Mouse (Mus musculus) forebrain, embryonic 10.5 days (tissue): ENCODE measurements around the gene Fto. TPM values are rescaled to one million over a fixed set of nuclear protein-coding genes. Genes with fewer than 3 reads are reported as not detected.

Experiments
- DNase-seq: peaks from one replicate; pipeline ENCODE4 v3.0.0-alpha.2; 2017; ENCODE audit warnings: low spot score; ENCODE audit errors: extremely low spot score
- H3K27ac ChIP-seq: fragments of 300-500 bp; sonication (generic); 2 replicates; pipeline ENCODE4 v1.5.1; 2016; ENCODE audit warnings: mild to moderate bottlenecking
- H3K27me3 ChIP-seq: fragments of 300-500 bp; sonication (generic); 2 replicates; pipeline ENCODE4 v1.6.1; 2016; ENCODE audit warnings: mild to moderate bottlenecking; ENCODE audit not compliant: poor library complexity, severe bottlenecking
- H3K36me3 ChIP-seq: fragments of 300-500 bp; sonication (generic); replicated peaks from 2 replicates; pipeline ENCODE4 v1.6.1; 2016; ENCODE audit warnings: mild to moderate bottlenecking, moderate library complexity
- H3K4me1 ChIP-seq: fragments of 300-500 bp; sonication (generic); 2 replicates; pipeline ENCODE4 v1.6.1; 2016
- H3K4me3 ChIP-seq: fragments of 300-500 bp; sonication (generic); 2 replicates; pipeline ENCODE4 v1.5.1; 2016; ENCODE audit warnings: mild to moderate bottlenecking, moderate library complexity
- H3K9me3 ChIP-seq: fragments of 300-500 bp; sonication (generic); 2 replicates; pipeline ENCODE4 v1.6.1; 2016; ENCODE audit warnings: mild to moderate bottlenecking, moderate library complexity
- WGBS: fragments of 180-500 bp; shearing (Covaris S2); methylation state at CpG from one replicate; pipeline ENCODE4 v1.1.7; 2016; 5-methylcytosine and 5-hydroxymethylcytosine counted together
- polyA plus RNA-seq: library from polyadenylated mRNA; unstranded; fragments of >200 nt; fragmentation: Nextera tagmentation; extraction: Ambion mirVana; gene quantifications from 2 replicates; pipeline ENCODE4 v1.2.1, GENCODE M21; 2016

Gene Fto
- polyA plus RNA-seq, 1 experiment from 2014 or later, result 88.3 TPM

DNA sequence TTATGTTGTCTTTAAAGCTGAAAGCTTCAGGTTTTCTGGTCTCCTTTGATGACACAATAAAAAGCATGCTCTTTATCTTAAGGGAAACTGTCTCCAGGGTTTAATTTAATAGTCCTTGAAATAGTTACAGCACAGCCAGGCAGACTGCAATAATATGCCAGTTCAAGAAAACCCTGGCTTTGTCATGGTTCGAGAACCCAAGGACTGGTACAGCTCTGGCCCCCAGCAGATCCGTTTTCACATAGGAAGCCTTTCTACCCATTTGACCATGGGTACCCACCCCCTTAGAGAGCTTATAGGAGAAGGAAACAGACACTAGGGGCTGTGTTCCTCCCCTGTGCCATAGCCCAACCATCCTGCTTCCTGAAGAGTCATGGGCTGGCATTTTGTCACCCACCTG lies 332.2 kb downstream of the Fto start:
- H3K36me3 ChIP-seq, result no peaks in the 10 kb centered on the region
- H3K9me3 ChIP-seq, result no peaks in the 10 kb centered on the region
- peaks cover 48% of the 10 kb centered on the region for H3K4me1 ChIP-seq
- H3K4me3 ChIP-seq, result no peak overlapping the region
- no peak for DNase-seq
- 74% methylated on average over 2 of the region's 2 CpGs for WGBS
- peaks cover 99% of the 10 kb centered on the region for H3K27me3 ChIP-seq
- H3K27ac ChIP-seq, result no peak overlapping the region

DNA sequence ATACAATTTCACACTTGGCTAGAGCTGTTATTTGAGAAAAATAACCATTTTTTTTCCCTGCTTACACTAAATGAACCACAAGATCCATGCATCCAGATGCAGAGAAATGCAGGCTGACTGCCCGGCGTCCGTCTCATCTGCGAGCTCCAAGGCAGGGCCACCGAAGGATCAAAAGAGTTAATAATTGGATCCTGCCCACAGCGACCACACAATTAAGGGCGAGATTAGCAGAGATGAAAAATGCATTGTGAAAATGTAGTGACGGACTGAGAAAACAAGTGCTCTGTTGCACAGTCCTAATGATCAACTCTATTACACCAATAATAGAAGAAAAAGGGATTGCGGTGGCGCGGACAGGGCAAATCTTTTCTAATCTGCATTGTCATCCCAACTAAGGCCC lies 334.6 kb downstream of the Fto start:
- Histone ChIP-seq H3K4me3 (no peak overlapping the region), H3K4me1 (peaks cover 55% of the 10 kb centered on the region), H3K9me3 (no peaks in the 10 kb centered on the region), H3K36me3 (no peaks in the 10 kb centered on the region), H3K27me3 (peaks cover 99% of the 10 kb centered on the region), H3K27ac (no peak overlapping the region)
- WGBS, result 9% methylated on average over 11 of the region's 11 CpGs
- DNase-seq, result peak; percentile 46

DNA sequence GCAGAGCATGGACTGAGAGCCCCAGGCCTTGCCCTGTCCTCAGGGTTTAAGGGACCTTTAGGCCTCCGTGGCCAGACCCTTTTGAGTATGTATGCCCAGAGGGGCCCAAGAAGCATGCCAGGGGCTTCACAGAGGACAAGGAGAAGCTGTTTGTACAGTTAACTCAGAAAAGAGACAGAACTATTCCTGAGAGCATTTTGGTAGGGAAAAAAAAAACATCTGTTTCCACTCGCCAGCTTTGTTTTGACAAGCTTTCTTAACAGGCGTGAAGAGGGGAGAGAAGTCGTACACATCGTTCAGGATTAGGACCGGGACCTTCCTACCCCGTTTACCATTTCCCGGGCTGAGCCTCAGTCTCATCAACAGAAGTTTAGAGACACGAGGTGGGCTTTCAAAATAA lies 335.5 kb downstream of the Fto start:
- 19% methylated on average over 9 of the region's 9 CpGs for WGBS
- Histone ChIP-seq H3K9me3 (no peaks in the 10 kb centered on the region), H3K36me3 (no peaks in the 10 kb centered on the region), H3K27me3 (peaks cover 99% of the 10 kb centered on the region), H3K4me3 (peak overlapping the region; percentile 4; the same call in 1 of the 2 replicates), H3K27ac (peak overlapping the region; percentile 72), H3K4me1 (peaks cover 64% of the 10 kb centered on the region)
- no peak for DNase-seq

DNA sequence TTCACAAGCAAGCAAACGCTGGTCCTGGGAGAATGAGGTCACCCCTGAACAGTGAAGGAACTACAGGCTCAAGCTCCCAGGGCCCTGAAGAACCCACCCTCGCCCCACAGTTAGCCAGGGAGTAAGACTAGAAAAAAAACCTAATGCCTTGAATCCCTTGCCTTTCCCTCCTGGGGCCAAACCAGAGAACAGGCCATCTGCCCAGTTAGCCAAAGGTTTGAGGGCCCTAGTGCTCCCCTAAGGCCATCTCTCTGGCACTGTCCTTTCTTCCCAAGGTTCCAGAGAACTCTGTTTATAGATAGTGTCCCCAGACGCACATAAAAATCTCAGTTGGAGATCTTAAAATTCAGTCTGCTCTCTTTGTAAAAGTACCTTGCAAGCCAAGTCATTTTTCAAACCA lies 340.2 kb downstream of the Fto start:
- DNase-seq, result no peak
- Histone ChIP-seq H3K36me3 (no peaks in the 10 kb centered on the region), H3K27ac (no peak overlapping the region), H3K4me3 (no peak overlapping the region), H3K4me1 (peaks cover 39% of the 10 kb centered on the region), H3K9me3 (no peaks in the 10 kb centered on the region), H3K27me3 (peaks cover 71% of the 10 kb centered on the region)
- 60% methylated on average over 3 of the region's 3 CpGs for WGBS

DNA sequence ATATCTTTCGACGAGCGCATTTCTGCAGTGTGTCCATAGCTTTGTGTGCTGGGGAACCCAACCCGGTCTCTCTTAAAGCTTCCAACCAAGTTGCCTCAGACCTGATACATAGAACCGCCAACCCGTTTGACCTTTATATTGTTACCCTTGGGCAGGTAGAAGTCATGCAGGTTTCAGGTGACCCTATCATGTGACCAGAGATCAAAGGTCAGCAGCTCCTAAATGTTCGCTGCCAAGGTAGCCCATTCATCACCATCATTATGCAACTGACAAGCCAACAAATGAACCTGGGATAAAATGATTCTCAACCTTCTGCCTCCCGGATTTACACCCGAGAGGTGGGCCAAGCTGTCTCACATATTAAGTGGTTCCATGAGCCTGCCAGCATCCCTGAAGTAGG lies 344.1 kb downstream of the Fto start:
- no peaks in the 10 kb centered on the region for H3K36me3 ChIP-seq
- DNase-seq, result no peak
- no peak overlapping the region for H3K27ac ChIP-seq
- H3K4me1 ChIP-seq, result peaks cover 26% of the 10 kb centered on the region
- 89% methylated on average over 9 of the region's 9 CpGs for WGBS
- H3K4me3 ChIP-seq, result no peak overlapping the region
- no peaks in the 10 kb centered on the region for H3K9me3 ChIP-seq
- peaks cover 33% of the 10 kb centered on the region for H3K27me3 ChIP-seq

DNA sequence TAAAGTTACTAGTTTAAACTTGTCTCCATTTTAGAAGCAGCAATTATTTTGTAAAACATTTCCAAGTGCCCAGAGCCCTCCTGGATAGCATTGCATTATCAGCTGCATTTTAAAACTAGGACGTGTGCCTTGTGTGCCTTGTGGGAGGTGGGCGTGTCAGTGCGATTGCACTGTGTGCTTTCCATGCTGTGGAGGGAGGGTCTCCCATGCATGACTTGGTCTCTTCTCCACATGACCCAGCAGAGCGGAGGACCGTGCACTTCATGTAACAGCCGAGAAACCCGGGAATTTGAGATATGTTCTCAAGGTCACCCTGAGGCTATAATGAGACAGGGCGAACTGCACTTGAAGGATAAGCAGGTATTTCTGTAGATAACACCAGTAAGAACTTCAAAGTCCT lies 347.6 kb downstream of the Fto start:
- Histone ChIP-seq H3K27me3 (no peaks in the 10 kb centered on the region; the same call in 1 of the 2 replicates), H3K4me3 (no peak overlapping the region), H3K4me1 (peaks cover 10% of the 10 kb centered on the region), H3K36me3 (no peaks in the 10 kb centered on the region), H3K9me3 (no peaks in the 10 kb centered on the region), H3K27ac (no peak overlapping the region)
- DNase-seq, result no peak
- WGBS, result 79% methylated on average over 8 of the region's 8 CpGs

DNA sequence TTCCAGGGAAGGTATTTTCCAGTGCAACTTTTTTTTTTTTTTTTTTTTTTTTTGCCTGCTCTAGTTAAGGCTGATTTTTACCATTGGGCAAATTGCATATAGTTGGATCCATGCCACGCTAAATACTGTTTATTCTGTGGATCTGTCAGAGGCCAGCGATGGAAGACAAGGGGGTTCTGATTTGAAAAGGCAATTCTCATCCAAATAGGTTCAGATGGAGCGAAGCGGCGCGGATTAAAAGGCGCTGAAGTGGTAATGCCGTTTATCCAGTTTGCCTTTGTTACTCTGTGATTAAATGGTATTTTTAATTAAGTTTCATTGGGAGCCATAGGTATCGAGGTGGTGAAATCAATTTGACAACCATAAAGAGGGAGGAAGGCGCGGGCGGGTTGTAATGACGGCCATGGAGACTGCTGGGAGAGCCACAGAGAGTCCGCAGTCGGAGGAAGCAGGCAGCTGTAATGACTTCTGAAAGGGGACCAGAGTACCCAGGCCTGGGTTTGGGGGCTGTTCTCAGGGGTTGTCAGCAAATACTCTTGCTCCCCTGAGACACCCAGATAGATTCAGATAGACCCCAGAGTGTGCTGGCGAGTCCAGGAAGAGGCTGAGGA lies 356.2 kb downstream of the Fto start:
- H3K27me3 ChIP-seq, result peaks cover 30% of the 10 kb centered on the region
- no peak for DNase-seq
- H3K9me3 ChIP-seq, result no peaks in the 10 kb centered on the region
- H3K36me3 ChIP-seq, result peaks cover 11% of the 10 kb centered on the region
- H3K27ac ChIP-seq, result no peak overlapping the region
- 88% methylated on average over 16 of the region's 16 CpGs for WGBS
- H3K4me3 ChIP-seq, result no peak overlapping the region
- H3K4me1 ChIP-seq, result peaks cover 18% of the 10 kb centered on the region

DNA sequence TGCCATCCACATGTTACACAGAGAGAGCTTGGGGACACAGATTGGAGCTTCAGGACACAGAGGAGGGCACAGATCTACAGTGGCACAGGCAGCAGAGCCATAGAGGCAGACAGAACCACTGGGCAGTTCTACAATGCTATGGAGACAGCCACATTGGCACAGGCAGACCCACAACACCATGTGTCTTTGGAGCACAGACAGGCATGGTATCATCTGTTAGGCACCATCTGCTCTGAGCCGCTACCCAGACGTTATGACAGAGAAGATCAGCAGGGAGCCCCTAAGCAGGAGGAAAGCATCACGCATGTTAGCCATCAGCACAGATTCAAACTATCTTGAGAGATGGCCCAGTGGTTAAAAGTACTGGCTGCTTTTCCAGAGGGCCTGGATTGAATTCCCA lies 363.6 kb downstream of the Fto start:
- peaks cover 30% of the 10 kb centered on the region for H3K4me1 ChIP-seq
- 88% methylated on average over 3 of the region's 3 CpGs for WGBS
- no peak for DNase-seq

DNA sequence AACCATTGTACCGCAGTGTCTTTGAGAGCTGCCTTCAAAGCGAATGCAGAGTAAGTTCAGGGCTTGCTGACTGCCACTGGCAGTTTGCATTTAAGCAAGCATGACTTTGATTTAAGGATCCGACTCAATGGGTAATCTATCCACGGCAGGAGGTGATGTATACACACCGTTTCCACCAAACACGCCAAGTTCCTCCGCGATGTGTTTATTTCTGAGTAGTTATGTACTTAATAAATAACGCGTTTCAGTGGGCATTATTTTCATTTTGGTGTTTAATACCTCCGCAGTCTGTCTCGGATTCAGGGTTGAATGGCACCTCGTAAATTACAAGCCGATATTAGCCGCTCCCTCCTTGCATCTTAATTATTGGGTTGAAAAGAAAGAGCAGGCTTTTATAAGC lies 366.1 kb downstream of the Fto start:
- DNase-seq, result no peak
- Histone ChIP-seq H3K27ac (no peak overlapping the region), H3K9me3 (no peaks in the 10 kb centered on the region), H3K36me3 (no peaks in the 10 kb centered on the region), H3K27me3 (peaks cover 68% of the 10 kb centered on the region), H3K4me1 (peaks cover 20% of the 10 kb centered on the region), H3K4me3 (no peak overlapping the region)
- WGBS, result 64% methylated on average over 15 of the region's 15 CpGs

More for the DNA sequence above, 363.6 kb downstream of the Fto start:
- Histone ChIP-seq H3K36me3 (no peaks in the 10 kb centered on the region), H3K9me3 (no peaks in the 10 kb centered on the region), H3K27ac (no peak overlapping the region), H3K27me3 (peaks cover 69% of the 10 kb centered on the region), H3K4me3 (no peak overlapping the region)

DNA sequence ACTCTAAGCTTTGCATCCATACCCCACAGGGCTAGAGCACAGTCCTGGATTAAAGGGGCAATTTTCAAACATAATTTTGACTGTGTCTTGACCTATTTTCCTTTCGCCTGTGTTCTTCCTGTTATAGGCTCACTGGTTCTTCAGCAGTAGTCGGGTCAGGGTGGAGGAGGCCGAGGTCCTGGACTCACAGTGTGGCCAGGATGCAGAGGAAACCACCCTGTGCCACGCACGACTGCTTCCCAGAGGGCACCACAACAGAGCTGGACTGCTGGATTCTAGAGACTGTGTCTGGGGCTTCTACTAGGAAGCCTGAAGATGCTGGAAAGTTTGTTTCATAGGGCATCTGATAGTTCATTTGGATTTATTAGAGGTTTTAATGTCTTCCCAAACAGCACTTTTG lies 366.8 kb downstream of the Fto start:
- WGBS, result 72% methylated on average over 5 of the region's 5 CpGs
- Histone ChIP-seq H3K4me1 (peaks cover 26% of the 10 kb centered on the region), H3K27ac (no peak overlapping the region), H3K9me3 (no peaks in the 10 kb centered on the region), H3K4me3 (no peak overlapping the region), H3K36me3 (no peaks in the 10 kb centered on the region), H3K27me3 (peaks cover 75% of the 10 kb centered on the region)
- no peak for DNase-seq

DNA sequence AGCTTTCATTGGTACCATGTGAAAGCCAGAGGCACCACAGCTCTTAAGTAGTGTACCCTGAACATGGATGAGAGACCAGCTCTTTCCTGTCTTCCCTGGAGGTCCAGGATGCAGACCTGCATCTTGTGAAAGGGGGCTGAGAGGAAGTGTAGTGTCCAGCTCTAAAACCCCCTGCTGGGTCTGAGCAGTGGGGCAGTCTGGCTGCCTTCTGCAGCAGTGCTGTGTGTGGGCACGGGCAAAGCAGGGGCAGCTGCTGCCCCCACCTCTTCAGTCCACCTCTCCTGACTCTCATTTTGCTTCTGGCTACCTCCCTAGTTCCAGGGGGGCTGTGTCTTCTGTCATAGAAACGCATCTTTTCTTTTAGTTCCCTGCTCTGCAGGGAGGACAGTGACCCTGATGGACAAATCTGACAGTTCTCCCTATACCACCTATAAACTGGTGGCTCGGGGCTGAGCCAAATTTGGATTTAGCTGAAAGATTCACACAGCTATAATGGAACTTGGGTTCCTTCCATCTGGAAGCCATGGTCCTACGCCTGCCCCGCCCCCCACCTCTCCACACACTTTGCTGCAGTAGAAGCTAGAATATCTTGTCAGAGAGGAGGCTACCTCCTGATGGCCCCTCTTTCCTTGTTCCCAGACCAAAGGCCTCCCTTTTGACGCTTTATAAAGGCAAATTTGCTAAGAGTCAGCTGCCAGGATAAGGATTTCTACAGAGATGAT lies 371.4 kb downstream of the Fto start:
- DNase-seq, result no peak
- peaks cover 18% of the 10 kb centered on the region for H3K4me1 ChIP-seq
- 83% methylated on average over 6 of the region's 6 CpGs for WGBS
- peaks cover 73% of the 10 kb centered on the region for H3K27me3 ChIP-seq
- no peaks in the 10 kb centered on the region for H3K9me3 ChIP-seq
- no peak overlapping the region for H3K27ac ChIP-seq
- H3K36me3 ChIP-seq, result no peaks in the 10 kb centered on the region
- H3K4me3 ChIP-seq, result no peak overlapping the region

DNA sequence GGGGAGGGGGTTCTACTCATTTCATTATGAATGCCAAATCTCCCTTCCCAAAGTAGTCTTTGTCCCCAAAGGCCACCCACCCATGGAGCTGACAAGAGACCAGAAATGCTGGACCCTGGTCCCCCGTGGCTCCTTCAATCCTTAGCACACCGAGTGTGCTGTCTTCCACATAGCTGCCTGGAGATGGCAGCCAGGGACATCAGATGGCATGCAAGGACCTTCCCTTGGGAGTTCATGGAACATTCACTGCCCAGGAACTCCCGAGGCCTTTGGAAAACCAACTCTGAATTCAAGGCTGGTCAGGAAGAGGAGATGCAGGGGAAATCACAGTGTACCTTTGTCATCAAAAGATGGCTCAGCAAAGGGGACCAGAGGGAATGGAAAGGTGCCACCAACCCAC lies 372.1 kb downstream of the Fto start:
- no peaks in the 10 kb centered on the region for H3K9me3 ChIP-seq
- no peak overlapping the region for H3K4me3 ChIP-seq
- peaks cover 13% of the 10 kb centered on the region for H3K4me1 ChIP-seq
- peaks cover 69% of the 10 kb centered on the region for H3K27me3 ChIP-seq
- no peak overlapping the region for H3K27ac ChIP-seq
- no peak for DNase-seq
- H3K36me3 ChIP-seq, result no peaks in the 10 kb centered on the region
- 40% methylated on average over 3 of the region's 3 CpGs for WGBS

DNA sequence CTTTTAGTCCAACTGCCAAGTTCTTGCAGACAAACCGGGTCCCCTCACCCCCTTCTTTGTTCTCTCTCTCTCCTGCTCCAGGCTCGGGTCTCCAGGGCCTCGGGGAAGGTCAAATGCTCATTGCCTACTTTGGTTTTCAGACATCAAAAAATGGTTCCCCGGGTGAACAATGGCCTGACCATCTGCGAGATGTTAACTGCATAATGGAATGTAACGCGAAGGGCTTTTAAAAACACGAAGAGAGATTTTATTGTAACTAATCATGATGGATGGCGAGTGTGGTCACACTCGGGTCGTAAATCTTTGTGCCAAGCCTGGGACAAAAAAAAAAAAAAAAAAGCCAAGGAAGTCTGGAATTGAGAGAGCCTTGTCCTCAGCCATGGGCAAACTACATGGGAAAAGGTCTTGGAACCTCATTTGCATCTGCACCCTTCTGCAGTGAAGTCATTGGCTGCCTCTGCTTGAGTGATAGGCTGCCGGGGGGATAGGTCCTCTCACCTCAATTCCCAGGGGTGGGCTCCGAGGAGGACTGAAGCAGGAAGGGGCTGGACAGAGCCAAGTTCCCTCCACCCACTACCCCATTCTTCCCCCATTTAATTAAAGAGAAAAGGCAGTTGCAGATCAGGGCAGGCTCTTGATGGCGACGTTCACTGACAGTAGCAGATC lies 378.9 kb downstream of the Fto start:
- no peak overlapping the region for H3K27ac ChIP-seq
- no peak for DNase-seq
- 70% methylated on average over 15 of the region's 15 CpGs for WGBS
- H3K4me3 ChIP-seq, result no peak overlapping the region
- no peaks in the 10 kb centered on the region for H3K36me3 ChIP-seq
- peaks cover 17% of the 10 kb centered on the region for H3K4me1 ChIP-seq
- peaks cover 22% of the 10 kb centered on the region; the same call in 1 of the 2 replicates for H3K27me3 ChIP-seq
- H3K9me3 ChIP-seq, result no peaks in the 10 kb centered on the region
